Mouse (Mus musculus): Measurements from ENCODE around the gene Cnbp.

GRCm38 (mm10) chr6:87886721-87887120 is 35.8 kb upstream of the Cnbp start:
- no peak for TF ChIP-seq ZC3H11A (IDR thresholded peaks at IDR 0.05; ENCODE audit: low read depth, low read length)
- TF ChIP-seq USF1 (IDR thresholded peaks at IDR 0.05; ENCODE audit: low read depth, low read length), result no peak
- no peak for TF ChIP-seq CTCF (IDR thresholded peaks at IDR 0.05 in 2 of 3, conservative IDR thresholded peaks at IDR 0.05 in 1 of 3; ENCODE audit: control insufficient read depth in 1 of 3, insufficient read depth in 1 of 3, low read depth in 2 of 3, low read length in 3 of 3, poor library complexity in 1 of 3, severe bottlenecking in 1 of 3)
- TF ChIP-seq MYB (IDR thresholded peaks at IDR 0.05; ENCODE audit: low read depth, low read length), result no peak
- TF ChIP-seq RAD21 (IDR thresholded peaks at IDR 0.05; ENCODE audit: low read depth, low read length), result no peak

Data from MEL (cell line).